Mouse (Mus musculus): ENCODE results near the gene Gm44511. TPM values are rescaled to one million over a fixed set of nuclear protein-coding genes. Genes with fewer than 3 reads are reported as not detected.
A peak's percentile ranks its signal among the peaks of the same experiment; 100 is the strongest.

Gene Gm44511
- polyA plus RNA-seq, 1 experiment from 2014 or later = not detected

DNA sequence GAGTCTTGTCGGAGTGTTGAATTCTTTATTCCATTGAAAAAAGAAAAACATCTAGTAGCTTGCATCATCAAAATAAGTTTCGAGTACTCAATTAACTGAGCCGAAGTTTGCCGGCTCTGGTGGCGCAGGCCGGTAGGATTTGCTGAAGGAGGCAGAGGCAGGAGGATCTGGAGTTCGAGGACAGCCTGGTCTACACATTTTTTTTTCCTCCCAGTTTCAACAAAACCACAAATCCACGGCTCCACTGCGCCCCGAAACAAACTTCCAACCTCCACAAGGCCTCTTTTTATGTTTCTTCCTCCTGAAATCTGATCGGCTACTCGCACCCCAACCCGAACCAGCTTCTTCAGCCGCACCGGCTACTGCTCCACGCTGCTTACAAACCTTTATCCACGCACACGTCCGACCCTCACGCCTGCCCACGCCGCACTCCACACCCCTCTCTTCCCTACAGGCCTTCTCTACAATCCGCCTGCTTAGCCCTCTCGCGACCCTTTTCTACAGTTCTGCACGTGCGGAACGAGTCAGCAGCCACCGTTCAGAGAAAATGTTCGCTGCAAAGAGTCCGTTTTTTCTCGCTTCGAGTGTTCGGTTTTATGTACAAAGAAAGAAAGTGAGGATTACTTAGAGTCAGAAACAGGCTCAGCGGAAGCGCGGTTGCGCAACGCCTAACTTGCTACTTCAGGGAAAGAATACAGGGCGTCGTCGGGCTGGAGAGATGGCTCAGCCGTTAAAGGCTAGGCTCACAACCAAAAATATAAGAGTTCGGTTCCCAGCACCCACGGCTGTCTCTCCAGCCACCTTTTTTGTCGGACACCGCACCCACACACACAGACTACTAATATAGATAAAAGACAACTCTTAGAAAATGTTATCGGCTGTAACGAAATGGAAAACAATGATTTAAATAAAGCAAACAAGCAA lies 12.5 kb upstream of the Gm44511 start:
- WGBS = under 1% methylated on average over 49 of the region's 49 CpGs
- Histone ChIP-seq H3K27ac (ENCODE audit: low read length) (peak overlapping the region; percentile 97), H3K27me3 (ENCODE audit: control insufficient read depth, insufficient read depth, low read length) (no peaks in the 10 kb centered on the region), H3K4me2 (replicated peaks; ENCODE audit: low read depth, low read length) (peak overlapping the region; percentile 46), H3K9ac (replicated peaks; ENCODE audit: low read depth, low read length) (peak overlapping the region; percentile 77), H3K4me1 (ENCODE audit: control insufficient read depth, insufficient read depth, low read length) (no peaks in the 10 kb centered on the region; the same call in 1 of the 2 replicates), H3K9me3 (ENCODE audit: control insufficient read depth, low read depth, low read length) (no peaks in the 10 kb centered on the region), H3K4me3 (ENCODE audit: low read depth, low read length) (peak overlapping the region; percentile 67), H3K36me3 (ENCODE audit: control insufficient read depth, insufficient read depth, low read length) (no peaks in the 10 kb centered on the region)
- ATAC-seq (ENCODE audit: insufficient number of reproducible peaks, insufficient read depth, low FRiP score, low read depth) = peak; percentile 56

DNA sequence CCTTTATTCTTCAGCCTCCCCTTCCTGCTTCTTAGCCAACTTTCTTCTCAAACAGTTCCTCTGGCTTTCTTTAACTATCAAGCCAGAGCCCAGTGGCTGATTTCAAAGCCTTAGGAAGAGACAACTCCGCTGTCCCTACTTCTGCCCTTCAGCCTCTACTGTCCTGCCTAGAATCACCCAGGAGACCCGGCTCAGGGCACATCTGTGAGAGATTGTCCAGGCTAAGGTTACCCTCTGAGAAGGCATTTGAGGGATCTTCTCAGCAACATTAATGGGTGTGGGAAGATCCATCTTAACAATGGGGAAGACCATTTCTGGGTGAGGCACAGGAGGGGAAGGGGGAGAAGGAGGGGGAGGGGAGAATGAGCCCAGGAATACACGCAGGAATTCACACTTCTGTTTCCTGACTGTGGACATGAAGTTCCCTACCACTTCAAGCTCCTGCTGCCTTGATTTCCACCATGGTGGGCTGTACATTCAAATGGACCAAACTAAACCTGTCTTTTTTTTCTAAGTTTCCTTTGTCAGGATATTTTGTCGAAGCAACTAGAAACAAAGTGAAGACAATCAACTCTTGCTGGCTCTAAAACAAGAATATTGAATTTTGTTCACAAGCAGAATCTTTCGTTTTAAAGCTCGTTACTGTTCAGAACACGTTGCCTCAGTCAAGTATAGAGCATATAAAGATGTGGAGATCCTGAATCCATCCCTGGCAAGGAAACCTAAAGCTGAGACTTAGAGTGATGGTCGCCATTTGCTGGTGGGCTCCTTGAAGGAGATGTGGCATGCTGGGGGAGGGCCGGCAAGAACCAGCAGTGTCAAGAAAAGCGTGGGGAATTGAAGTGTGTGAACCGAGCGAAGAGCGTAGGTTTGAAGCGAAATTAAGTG lies 11.6 kb upstream of the Gm44511 start:
- Histone ChIP-seq H3K9me3 (ENCODE audit: control insufficient read depth, low read depth, low read length) (no peaks in the 10 kb centered on the region), H3K36me3 (ENCODE audit: control insufficient read depth, insufficient read depth, low read length) (no peaks in the 10 kb centered on the region), H3K9ac (replicated peaks; ENCODE audit: low read depth, low read length) (peak overlapping the region; percentile 40), H3K27ac (ENCODE audit: low read length) (peak overlapping the region; percentile 97), H3K4me3 (ENCODE audit: low read depth, low read length) (peak overlapping the region; percentile 67), H3K4me1 (ENCODE audit: control insufficient read depth, insufficient read depth, low read length) (no peaks in the 10 kb centered on the region; the same call in 1 of the 2 replicates), H3K27me3 (ENCODE audit: control insufficient read depth, insufficient read depth, low read length) (no peaks in the 10 kb centered on the region), H3K4me2 (replicated peaks; ENCODE audit: low read depth, low read length) (peak overlapping the region; percentile 46)
- no peak for ATAC-seq (ENCODE audit: insufficient number of reproducible peaks, insufficient read depth, low FRiP score, low read depth)
- 3% methylated on average over 14 of the region's 14 CpGs for WGBS

GRCm38 (mm10) chr6:128836955-128837334 lies 10.8 kb upstream of the Gm44511 start:
- no peak for ATAC-seq (ENCODE audit: insufficient number of reproducible peaks, insufficient read depth, low FRiP score, low read depth)
- no peak overlapping the region for H3K9ac ChIP-seq (replicated peaks; ENCODE audit: low read depth, low read length)
- H3K4me1 ChIP-seq (ENCODE audit: control insufficient read depth, insufficient read depth, low read length) = no peaks in the 10 kb centered on the region; the same call in 1 of the 2 replicates
- whole genome bisulfite sequencing = 86% methylated on average over 6 of the region's 6 CpGs
- peak overlapping the region; percentile 67; the same call in 1 of the 2 replicates for H3K4me3 ChIP-seq (ENCODE audit: low read depth, low read length)
- no peaks in the 10 kb centered on the region for H3K9me3 ChIP-seq (ENCODE audit: control insufficient read depth, low read depth, low read length)
- H3K36me3 ChIP-seq (ENCODE audit: control insufficient read depth, insufficient read depth, low read length) = no peaks in the 10 kb centered on the region
- peak overlapping the region; percentile 97; the same call in 1 of the 2 replicates for H3K27ac ChIP-seq (ENCODE audit: low read length)
- peak overlapping the region; percentile 46 for H3K4me2 ChIP-seq (replicated peaks; ENCODE audit: low read depth, low read length)
- H3K27me3 ChIP-seq (ENCODE audit: control insufficient read depth, insufficient read depth, low read length) = no peaks in the 10 kb centered on the region

DNA sequence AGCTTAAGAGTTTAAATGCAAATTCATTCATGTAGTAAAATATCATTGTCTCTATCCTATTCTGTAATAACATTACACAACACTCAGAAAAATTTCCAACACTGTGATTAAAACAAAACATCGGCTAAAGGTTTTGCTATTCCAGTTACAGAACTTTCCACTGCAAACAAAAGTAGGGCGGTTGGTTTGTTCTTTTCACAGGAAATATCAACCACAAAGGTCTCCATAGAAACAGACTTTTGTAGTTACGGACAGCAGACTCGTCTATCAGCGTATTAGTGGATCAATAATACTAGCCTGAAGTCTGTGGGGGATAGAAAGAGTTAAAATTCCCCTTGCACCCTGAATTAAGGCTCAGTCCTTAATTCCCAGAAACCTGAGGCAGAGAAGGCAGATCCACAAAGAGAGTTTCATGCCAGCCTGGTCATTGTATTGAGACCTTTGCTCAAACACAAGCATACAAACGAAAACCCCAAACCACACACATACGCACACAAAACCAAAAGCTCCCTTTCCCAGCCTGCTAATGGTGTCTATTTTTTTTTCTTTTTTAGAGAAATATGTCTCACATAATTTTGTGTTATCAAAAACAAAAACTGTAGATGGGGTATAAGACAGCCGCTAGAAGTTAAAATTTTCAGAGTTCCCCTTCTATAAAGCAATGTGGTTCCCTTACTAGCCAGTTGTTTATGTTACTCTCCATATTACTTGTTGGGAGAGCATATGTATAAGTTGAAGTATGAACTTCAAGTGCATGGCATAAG lies 10.3 kb upstream of the Gm44511 start:
- H3K36me3 ChIP-seq (ENCODE audit: control insufficient read depth, insufficient read depth, low read length) = no peaks in the 10 kb centered on the region
- WGBS = 78% methylated on average over 8 of the region's 8 CpGs

DNA sequence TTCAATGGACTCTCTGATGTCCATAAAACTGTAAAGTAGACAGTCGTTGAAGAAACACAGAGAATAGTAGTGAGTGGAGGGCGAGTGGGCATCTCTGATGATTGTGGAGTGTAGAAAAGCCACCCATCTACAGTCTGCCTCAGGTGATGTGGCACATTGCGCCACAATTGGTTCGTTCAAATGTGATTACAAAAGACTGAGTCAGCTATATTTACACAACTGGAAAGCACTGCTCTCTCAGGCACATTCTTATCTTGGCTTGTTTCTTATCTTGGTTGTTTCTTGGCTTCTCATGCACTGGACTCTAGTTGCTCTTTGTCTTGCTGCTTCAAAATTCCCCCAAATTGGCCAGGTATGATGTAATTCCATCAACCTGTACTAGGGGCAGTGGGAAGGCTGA lies 9.5 kb upstream of the Gm44511 start:
- Histone ChIP-seq H3K27me3 (ENCODE audit: control insufficient read depth, insufficient read depth, low read length) (no peaks in the 10 kb centered on the region), H3K4me2 (replicated peaks; ENCODE audit: low read depth, low read length) (no peak overlapping the region), H3K36me3 (ENCODE audit: control insufficient read depth, insufficient read depth, low read length) (no peaks in the 10 kb centered on the region), H3K9ac (replicated peaks; ENCODE audit: low read depth, low read length) (no peak overlapping the region), H3K9me3 (ENCODE audit: control insufficient read depth, low read depth, low read length) (no peaks in the 10 kb centered on the region), H3K4me3 (ENCODE audit: low read depth, low read length) (no peak overlapping the region), H3K27ac (ENCODE audit: low read length) (no peak overlapping the region), H3K4me1 (ENCODE audit: control insufficient read depth, insufficient read depth, low read length) (no peaks in the 10 kb centered on the region; the same call in 1 of the 2 replicates)
- no peak for ATAC-seq (ENCODE audit: insufficient number of reproducible peaks, insufficient read depth, low FRiP score, low read depth)
- 74% methylated on average over 4 of the region's 4 CpGs for WGBS

More for the DNA sequence above, 10.3 kb upstream of the Gm44511 start:
- no peak overlapping the region for H3K9ac ChIP-seq (replicated peaks; ENCODE audit: low read depth, low read length)
- H3K4me1 ChIP-seq (ENCODE audit: control insufficient read depth, insufficient read depth, low read length) = no peaks in the 10 kb centered on the region; the same call in 1 of the 2 replicates
- H3K4me2 ChIP-seq (replicated peaks; ENCODE audit: low read depth, low read length) = no peak overlapping the region
- H3K27ac ChIP-seq (ENCODE audit: low read length) = no peak overlapping the region
- no peaks in the 10 kb centered on the region for H3K27me3 ChIP-seq (ENCODE audit: control insufficient read depth, insufficient read depth, low read length)
- H3K9me3 ChIP-seq (ENCODE audit: control insufficient read depth, low read depth, low read length) = no peaks in the 10 kb centered on the region
- no peak overlapping the region for H3K4me3 ChIP-seq (ENCODE audit: low read depth, low read length)
- no peak for ATAC-seq (ENCODE audit: insufficient number of reproducible peaks, insufficient read depth, low FRiP score, low read depth)

DNA sequence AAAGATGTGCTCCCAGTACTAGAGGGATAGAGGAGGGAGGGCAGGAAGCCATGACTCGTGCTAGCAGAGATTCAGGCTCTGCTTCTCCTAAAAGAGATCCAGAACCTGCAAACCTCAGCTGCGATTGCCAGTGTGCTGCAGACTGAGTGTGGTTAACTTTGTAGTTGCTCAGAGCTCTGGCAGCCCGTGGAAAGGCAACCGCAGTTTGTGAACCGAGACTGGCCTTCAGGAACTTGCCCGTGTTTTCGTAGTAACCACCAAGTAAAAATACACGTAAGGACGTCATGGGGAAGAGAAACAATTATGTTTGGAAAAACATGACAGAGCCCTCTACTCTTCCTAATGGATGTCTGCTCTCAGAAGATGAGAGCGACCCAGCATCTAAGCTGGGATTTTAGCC lies 6.9 kb upstream of the Gm44511 start:
- 82% methylated on average over 10 of the region's 10 CpGs for WGBS
- Histone ChIP-seq H3K4me2 (replicated peaks; ENCODE audit: low read depth, low read length) (no peak overlapping the region), H3K36me3 (ENCODE audit: control insufficient read depth, insufficient read depth, low read length) (no peaks in the 10 kb centered on the region), H3K27me3 (ENCODE audit: control insufficient read depth, insufficient read depth, low read length) (no peaks in the 10 kb centered on the region), H3K27ac (ENCODE audit: low read length) (no peak overlapping the region), H3K4me1 (ENCODE audit: control insufficient read depth, insufficient read depth, low read length) (no peaks in the 10 kb centered on the region), H3K4me3 (ENCODE audit: low read depth, low read length) (no peak overlapping the region), H3K9ac (replicated peaks; ENCODE audit: low read depth, low read length) (no peak overlapping the region), H3K9me3 (ENCODE audit: control insufficient read depth, low read depth, low read length) (no peaks in the 10 kb centered on the region)
- no peak for ATAC-seq (ENCODE audit: insufficient number of reproducible peaks, insufficient read depth, low FRiP score, low read depth)

- WGBS = 57% methylated on average over 4 of the region's 4 CpGs
- no peak overlapping the region for H3K27ac ChIP-seq (ENCODE audit: low read length)
- H3K36me3 ChIP-seq (ENCODE audit: control insufficient read depth, insufficient read depth, low read length) = no peaks in the 10 kb centered on the region
- no peak overlapping the region for H3K4me3 ChIP-seq (ENCODE audit: low read depth, low read length)
- no peaks in the 10 kb centered on the region for H3K27me3 ChIP-seq (ENCODE audit: control insufficient read depth, insufficient read depth, low read length)
- no peaks in the 10 kb centered on the region for H3K4me1 ChIP-seq (ENCODE audit: control insufficient read depth, insufficient read depth, low read length)
- no peak overlapping the region for H3K9ac ChIP-seq (replicated peaks; ENCODE audit: low read depth, low read length)
- H3K4me2 ChIP-seq (replicated peaks; ENCODE audit: low read depth, low read length) = no peak overlapping the region
- H3K9me3 ChIP-seq (ENCODE audit: control insufficient read depth, low read depth, low read length) = no peaks in the 10 kb centered on the region
- ATAC-seq (ENCODE audit: insufficient number of reproducible peaks, insufficient read depth, low FRiP score, low read depth) = no peak
Measured at GRCm38 (mm10) chr6:128829837-128830236, 3.7 kb upstream of the Gm44511 start.

DNA sequence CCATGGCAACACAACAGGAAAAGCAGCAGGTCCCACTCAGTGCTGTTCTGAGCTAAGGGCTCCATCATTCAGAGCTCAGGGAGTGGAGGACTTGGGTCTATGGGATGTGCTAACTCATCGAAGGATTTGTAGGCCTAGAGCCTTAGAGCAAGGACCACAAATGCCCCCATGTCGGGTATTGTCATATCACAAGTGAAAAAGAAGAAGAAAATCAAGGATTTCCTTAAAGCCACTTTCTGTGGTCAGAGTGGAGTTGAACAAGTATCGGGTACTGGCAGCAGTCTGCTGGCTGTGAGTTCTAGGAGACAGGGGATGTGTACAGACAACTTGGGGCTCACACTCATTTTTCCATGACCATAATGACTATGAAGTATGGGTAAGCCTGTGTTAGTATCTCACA lies 666 bp upstream of the Gm44511 start:
- no peaks in the 10 kb centered on the region for H3K4me1 ChIP-seq (ENCODE audit: control insufficient read depth, insufficient read depth, low read length)
- 85% methylated on average over 3 of the region's 3 CpGs for WGBS
- no peak overlapping the region for H3K9ac ChIP-seq (replicated peaks; ENCODE audit: low read depth, low read length)
- no peaks in the 10 kb centered on the region for H3K9me3 ChIP-seq (ENCODE audit: control insufficient read depth, low read depth, low read length)
- ATAC-seq (ENCODE audit: insufficient number of reproducible peaks, insufficient read depth, low FRiP score, low read depth) = no peak
- H3K36me3 ChIP-seq (ENCODE audit: control insufficient read depth, insufficient read depth, low read length) = no peaks in the 10 kb centered on the region
- no peaks in the 10 kb centered on the region for H3K27me3 ChIP-seq (ENCODE audit: control insufficient read depth, insufficient read depth, low read length)
- no peak overlapping the region for H3K27ac ChIP-seq (ENCODE audit: low read length)
- no peak overlapping the region for H3K4me3 ChIP-seq (ENCODE audit: low read depth, low read length)
- H3K4me2 ChIP-seq (replicated peaks; ENCODE audit: low read depth, low read length) = no peak overlapping the region
